Mouse (Mus musculus): ENCODE data around the gene Zfp14. TPM values are rescaled to one million over a fixed set of nuclear protein-coding genes. Genes with fewer than 3 reads are reported as not detected.

Gene Zfp14
- 1.1 and 1.4 TPM in 2 replicates for polyA plus RNA-seq (2012; rRNA removed)

DNA sequence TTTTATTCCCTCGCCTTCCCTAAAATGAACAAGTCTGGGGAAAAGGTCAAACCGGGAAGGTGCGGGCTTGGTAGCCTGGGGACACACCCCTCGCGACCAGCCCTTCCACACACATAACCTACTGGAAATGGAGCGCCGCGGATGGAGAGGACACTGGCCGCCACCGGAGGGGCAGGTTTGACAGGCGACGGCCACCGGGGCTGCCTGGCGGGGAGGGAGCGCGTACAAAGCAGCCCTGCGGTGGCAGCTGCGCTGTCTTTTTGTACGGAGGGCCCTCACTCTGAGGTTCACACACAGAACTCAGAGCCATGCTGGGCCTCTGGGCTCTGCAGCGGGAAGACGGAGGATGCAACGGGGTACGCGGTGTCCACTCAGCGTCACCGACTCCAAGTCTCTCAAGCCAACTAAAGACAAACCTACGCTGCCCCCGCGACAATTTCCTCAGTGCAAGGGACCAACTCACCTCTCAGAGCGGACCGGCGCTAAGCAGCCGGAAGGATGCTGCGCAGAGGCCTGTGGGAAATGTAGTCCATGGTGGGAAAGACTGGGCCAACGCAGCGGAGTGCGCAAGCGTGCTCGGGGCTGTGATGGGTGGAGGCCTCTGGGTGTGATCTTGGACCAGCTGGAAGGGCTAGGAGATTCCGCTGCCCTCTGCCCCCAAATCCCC, at the start of gene Zfp14:
Zfp14 (minus strand) TSS at position 499 of the 667 bp plus-strand sequence.
- Histone ChIP-seq H3K4me1 (ENCODE audit: control insufficient read depth, insufficient read depth, low read length) (peaks cover 2% of the 10 kb centered on the region), H3K27me3 (ENCODE audit: control insufficient read depth, insufficient read depth, low read length) (no peaks in the 10 kb centered on the region), H3K36me3 (ENCODE audit: control insufficient read depth, insufficient read depth, low read length) (no peaks in the 10 kb centered on the region), H3K27ac (ENCODE audit: control insufficient read depth, insufficient read depth, low read depth, low read length) (peak within 1 kb of the TSS; percentile 42; the same call in 1 of the 2 replicates), H3K4me3 (ENCODE audit: control insufficient read depth, low read depth, low read length) (peak within 1 kb of the TSS; percentile 93)
- no peak for TF ChIP-seq CTCF (IDR thresholded peaks at IDR 0.05; ENCODE audit: control insufficient read depth, insufficient read depth, insufficient replicate concordance, low read depth, low read length)
- TF ChIP-seq POLR2A (IDR thresholded peaks at IDR 0.05; ENCODE audit: control insufficient read depth, low read depth, low read length), result peak; percentile 65

DNA sequence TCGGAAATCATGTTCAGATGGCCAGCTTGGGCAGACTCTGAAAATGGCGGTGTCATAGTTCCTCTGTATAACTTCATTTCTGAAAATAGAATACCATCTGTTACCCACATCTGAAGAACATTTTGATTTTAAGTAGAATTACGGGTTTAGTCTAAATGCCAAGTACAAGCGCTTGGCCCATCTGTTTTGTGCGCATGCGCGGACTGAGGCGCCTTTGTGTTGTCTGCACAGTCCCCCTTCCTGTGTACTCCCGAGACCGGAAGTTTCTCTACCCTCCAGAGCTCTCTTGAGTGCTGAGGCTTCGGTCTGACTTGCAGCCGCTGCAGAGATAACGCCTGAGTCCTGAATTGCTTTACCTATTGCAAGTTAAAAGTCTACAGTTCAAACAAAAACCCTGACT, 48.1 kb upstream of the Zfp14 start:
- Histone ChIP-seq H3K27me3 (ENCODE audit: control insufficient read depth, insufficient read depth, low read length) (no peaks in the 10 kb centered on the region), H3K4me3 (ENCODE audit: control insufficient read depth, low read depth, low read length) (peak overlapping the region; percentile 35), H3K36me3 (ENCODE audit: control insufficient read depth, insufficient read depth, low read length) (no peaks in the 10 kb centered on the region), H3K27ac (ENCODE audit: control insufficient read depth, insufficient read depth, low read depth, low read length) (no peak overlapping the region), H3K4me1 (ENCODE audit: control insufficient read depth, insufficient read depth, low read length) (peaks cover 3% of the 10 kb centered on the region; the same call in 1 of the 2 replicates)
- TF ChIP-seq POLR2A (IDR thresholded peaks at IDR 0.05; ENCODE audit: control insufficient read depth, low read depth, low read length) (no peak), CTCF (IDR thresholded peaks at IDR 0.05; ENCODE audit: control insufficient read depth, insufficient read depth, insufficient replicate concordance, low read depth, low read length) (no peak)

DNA sequence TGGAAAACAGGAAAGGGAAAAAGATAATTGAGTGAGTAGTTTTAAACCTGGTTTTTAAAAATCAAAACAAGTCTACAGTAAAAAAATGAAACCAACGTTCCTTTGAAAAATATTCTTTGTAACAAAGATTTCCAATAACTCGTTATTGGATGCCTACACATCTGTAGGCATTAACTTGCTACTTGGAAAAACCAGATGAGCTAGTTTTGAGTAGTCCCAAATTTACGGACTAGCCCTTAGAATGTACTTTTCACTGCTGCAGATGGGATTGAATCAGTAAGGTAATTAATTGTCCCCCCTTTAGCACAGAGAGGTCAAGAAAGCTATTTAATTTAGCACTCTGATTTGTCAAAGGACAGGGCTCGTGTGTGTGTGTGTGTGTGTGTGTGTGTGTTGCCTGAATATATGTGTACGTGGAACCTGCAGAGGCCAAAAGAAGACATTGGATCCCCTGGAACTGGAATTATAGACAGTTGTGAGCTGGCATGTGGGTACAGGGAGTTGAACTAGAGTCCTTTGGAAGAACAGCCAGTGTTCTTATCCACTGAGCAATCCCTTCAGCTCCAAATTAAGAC, 44.5 kb upstream of the Zfp14 start:
- TF ChIP-seq CTCF (IDR thresholded peaks at IDR 0.05; ENCODE audit: control insufficient read depth, insufficient read depth, insufficient replicate concordance, low read depth, low read length), result no peak
- TF ChIP-seq POLR2A (IDR thresholded peaks at IDR 0.05; ENCODE audit: control insufficient read depth, low read depth, low read length), result no peak
- H3K27ac ChIP-seq (ENCODE audit: control insufficient read depth, insufficient read depth, low read depth, low read length), result no peak overlapping the region
- no peaks in the 10 kb centered on the region for H3K36me3 ChIP-seq (ENCODE audit: control insufficient read depth, insufficient read depth, low read length)
- no peaks in the 10 kb centered on the region for H3K27me3 ChIP-seq (ENCODE audit: control insufficient read depth, insufficient read depth, low read length)
- H3K4me1 ChIP-seq (ENCODE audit: control insufficient read depth, insufficient read depth, low read length), result peaks cover 9% of the 10 kb centered on the region
- H3K4me3 ChIP-seq (ENCODE audit: control insufficient read depth, low read depth, low read length), result no peak overlapping the region

DNA sequence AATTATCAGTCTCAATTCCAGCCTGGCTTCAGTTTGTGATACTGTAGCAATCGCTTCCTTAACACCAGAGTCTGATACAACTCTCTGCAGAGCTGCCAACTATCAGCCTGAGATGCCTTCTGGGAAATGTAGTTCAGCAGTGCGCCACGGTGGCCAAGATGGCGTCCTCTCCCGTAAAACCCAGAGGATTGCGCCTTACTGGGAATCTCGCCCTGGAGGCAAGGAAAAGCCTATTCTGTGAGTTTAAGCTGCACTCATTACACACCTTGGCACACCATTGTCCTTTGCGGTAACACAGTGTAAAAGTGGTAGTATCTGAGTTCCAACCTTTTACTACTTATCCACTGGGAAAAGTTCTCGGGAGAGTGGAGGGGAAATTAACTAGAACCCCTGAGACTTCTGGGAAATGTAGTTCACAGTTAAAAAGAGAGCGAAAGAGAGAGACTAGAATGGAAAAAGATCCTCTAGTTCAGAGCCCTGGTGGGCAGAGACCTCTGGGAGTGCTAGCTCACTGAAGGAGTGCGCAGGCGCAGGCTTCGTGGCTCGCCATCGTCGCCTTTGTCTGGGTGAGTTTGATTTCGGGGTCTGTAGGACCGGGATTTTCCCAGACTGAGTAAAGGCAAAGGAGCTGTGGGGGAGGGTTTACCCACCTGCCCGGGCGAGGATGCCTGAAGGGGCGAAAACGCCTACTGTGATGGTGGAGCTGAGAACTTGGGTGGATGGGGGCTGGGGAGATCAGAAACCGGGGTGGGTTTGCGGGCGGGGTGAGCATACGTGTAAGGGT, 43.7 kb upstream of the Zfp14 start, which contains the start of gene Zfp260:
Zfp260 (plus strand) TSS at position 132 of the 784 bp plus-strand sequence.
- Histone ChIP-seq H3K4me3 (ENCODE audit: control insufficient read depth, low read depth, low read length) (peak within 1 kb of the TSS; percentile 82), H3K36me3 (ENCODE audit: control insufficient read depth, insufficient read depth, low read length) (no peaks in the 10 kb centered on the region), H3K27me3 (ENCODE audit: control insufficient read depth, insufficient read depth, low read length) (no peaks in the 10 kb centered on the region), H3K4me1 (ENCODE audit: control insufficient read depth, insufficient read depth, low read length) (peaks cover 14% of the 10 kb centered on the region), H3K27ac (ENCODE audit: control insufficient read depth, insufficient read depth, low read depth, low read length) (peak within 1 kb of the TSS; percentile 96)
- TF ChIP-seq POLR2A (IDR thresholded peaks at IDR 0.05; ENCODE audit: control insufficient read depth, low read depth, low read length) (peak; percentile 68), CTCF (IDR thresholded peaks at IDR 0.05; ENCODE audit: control insufficient read depth, insufficient read depth, insufficient replicate concordance, low read depth, low read length) (no peak)

DNA sequence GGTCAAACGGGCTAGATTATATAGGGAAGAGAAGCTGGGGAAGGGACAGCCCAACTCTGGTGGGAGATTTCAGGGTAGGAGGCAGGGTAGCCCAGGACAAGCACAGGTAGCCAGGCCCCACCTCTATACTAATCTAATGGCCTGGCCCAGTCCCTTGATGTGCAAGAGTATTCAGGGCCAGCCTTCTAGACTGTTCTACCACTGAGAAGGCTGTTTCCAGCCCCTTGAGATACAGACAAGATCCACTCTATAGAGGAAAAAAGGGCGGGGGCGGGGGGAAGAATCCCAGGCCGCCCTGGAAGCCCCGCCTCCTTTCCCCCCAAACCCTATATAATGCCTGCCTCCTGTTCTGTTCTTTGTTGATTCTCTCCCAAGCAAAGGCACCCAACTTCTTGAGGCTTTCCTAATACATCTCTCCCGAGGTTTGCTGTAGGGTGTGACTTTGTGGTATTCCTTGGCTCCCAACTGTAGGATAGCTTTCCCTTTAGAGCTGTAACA, 42.8 kb upstream of the Zfp14 start:
- TF ChIP-seq POLR2A (IDR thresholded peaks at IDR 0.05; ENCODE audit: control insufficient read depth, low read depth, low read length), result no peak
- TF ChIP-seq CTCF (IDR thresholded peaks at IDR 0.05; ENCODE audit: control insufficient read depth, insufficient read depth, insufficient replicate concordance, low read depth, low read length), result no peak
- Histone ChIP-seq H3K4me1 (ENCODE audit: control insufficient read depth, insufficient read depth, low read length) (peaks cover 15% of the 10 kb centered on the region), H3K27ac (ENCODE audit: control insufficient read depth, insufficient read depth, low read depth, low read length) (peak overlapping the region; percentile 63; the same call in 1 of the 2 replicates), H3K27me3 (ENCODE audit: control insufficient read depth, insufficient read depth, low read length) (no peaks in the 10 kb centered on the region), H3K4me3 (ENCODE audit: control insufficient read depth, low read depth, low read length) (no peak overlapping the region; the same call in 1 of the 2 replicates), H3K36me3 (ENCODE audit: control insufficient read depth, insufficient read depth, low read length) (no peaks in the 10 kb centered on the region)

DNA sequence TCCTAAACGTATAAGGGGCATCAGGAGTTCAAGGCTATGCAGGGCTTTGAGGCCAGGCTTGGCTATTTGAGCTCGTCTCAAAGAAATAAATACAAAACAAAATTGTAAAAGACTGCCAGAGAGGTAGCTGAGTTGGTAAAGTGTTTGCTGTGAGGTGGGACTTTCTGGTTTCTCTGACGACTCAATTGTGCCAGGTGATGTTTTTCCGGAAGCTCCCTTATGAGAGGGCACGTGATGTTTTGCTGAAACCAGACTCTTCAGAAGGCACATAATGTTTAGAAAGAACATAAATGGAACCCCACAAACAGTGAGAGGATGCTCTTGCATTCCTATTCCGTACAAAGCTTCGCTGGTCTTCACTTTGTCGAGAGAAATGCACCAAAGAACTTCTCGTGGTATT, 41.5 kb upstream of the Zfp14 start:
- H3K4me3 ChIP-seq (ENCODE audit: control insufficient read depth, low read depth, low read length), result no peak overlapping the region
- H3K27me3 ChIP-seq (ENCODE audit: control insufficient read depth, insufficient read depth, low read length), result no peaks in the 10 kb centered on the region
- peaks cover 14% of the 10 kb centered on the region for H3K4me1 ChIP-seq (ENCODE audit: control insufficient read depth, insufficient read depth, low read length)
- no peak overlapping the region for H3K27ac ChIP-seq (ENCODE audit: control insufficient read depth, insufficient read depth, low read depth, low read length)
- TF ChIP-seq CTCF (IDR thresholded peaks at IDR 0.05; ENCODE audit: control insufficient read depth, insufficient read depth, insufficient replicate concordance, low read depth, low read length) (no peak), POLR2A (IDR thresholded peaks at IDR 0.05; ENCODE audit: control insufficient read depth, low read depth, low read length) (no peak)
- H3K36me3 ChIP-seq (ENCODE audit: control insufficient read depth, insufficient read depth, low read length), result no peaks in the 10 kb centered on the region
